Mouse (Mus musculus) CH12.LX (cell line): Measurements from ENCODE around the gene 2700097O09Rik. TPM values are rescaled to one million over a fixed set of nuclear protein-coding genes. Genes with fewer than 3 reads are reported as not detected.
A peak's percentile ranks its signal among the peaks of the same experiment; 100 is the strongest.

ENCODE experiments used
- DNase-seq: peaks from one replicate; pipeline ENCODE4 v3.0.0-alpha.2; 2013; ENCODE audit errors: extremely low read depth
- H3K27ac ChIP-seq: 2 replicates; pipeline ENCODE4 v1.5.1; 2012; ENCODE audit warnings: low read depth, mild to moderate bottlenecking, control low read depth, moderate library complexity; ENCODE audit not compliant: insufficient read depth
- H3K27me3 ChIP-seq: replicated peaks from 2 replicates; pipeline ENCODE3; 2012; ENCODE audit warnings: inconsistent platforms
- H3K36me3 ChIP-seq, 2 experiments: replicated peaks in 1 of 2; 2 replicates each; pipeline versions ENCODE3 to v1.6.1; 2012; ENCODE audit warnings: inconsistent platforms in 1 of 2, low read length in 1 of 2, mild to moderate bottlenecking in 1 of 2, mixed read lengths in 1 of 2, moderate library complexity in 1 of 2; ENCODE audit not compliant: control insufficient read depth in 1 of 2, insufficient read depth in 1 of 2
- H3K4me1 ChIP-seq, 2 experiments: 2 replicates each; pipeline ENCODE4 v1.6.1; 2012; ENCODE audit warnings: inconsistent platforms in 1 of 2, moderate library complexity in 1 of 2; ENCODE audit not compliant: insufficient read depth in 2 of 2, control insufficient read depth in 1 of 2
- H3K4me2 ChIP-seq: 2 replicates; pipeline ENCODE4 v1.6.1; 2012; ENCODE audit warnings: low read depth, mild to moderate bottlenecking, control low read depth; ENCODE audit not compliant: poor library complexity, insufficient read depth, severe bottlenecking
- H3K4me3 ChIP-seq, 3 experiments: fragments of 150-350 bp in 1 of 3; sonication (generic) in 1 of 3; replicated peaks in 1 of 3; 2 replicates each; pipeline versions ENCODE3 to v1.5.1; 2011 to 2012; ENCODE audit warnings: low read depth in 2 of 3, low read length in 2 of 3, mild to moderate bottlenecking in 2 of 3, moderate library complexity in 2 of 3, control low read depth in 1 of 3, improper control_type of control experiment in 1 of 3, inconsistent platforms in 1 of 3, mixed read lengths in 1 of 3; ENCODE audit not compliant: poor library complexity in 1 of 3
- H3K79me2 ChIP-seq: replicated peaks from 2 replicates; pipeline ENCODE4 v1.6.1; 2012; ENCODE audit warnings: mild to moderate bottlenecking, moderate library complexity; ENCODE audit not compliant: control insufficient read depth, poor library complexity, insufficient read depth, severe bottlenecking; ENCODE audit errors: extremely low read depth
- H3K9ac ChIP-seq: 2 replicates; pipeline ENCODE4 v1.6.1; 2012; ENCODE audit warnings: low read depth, mild to moderate bottlenecking, control low read depth, moderate library complexity; ENCODE audit not compliant: insufficient read depth
- H3K9me3 ChIP-seq: replicated peaks from 2 replicates; pipeline ENCODE3; 2012; ENCODE audit warnings: low read length, inconsistent platforms, mixed read lengths
- BHLHE40 ChIP-seq: IDR thresholded peaks from 2 replicates; pipeline ENCODE4 v1.6.1; 2011; ENCODE audit warnings: mild to moderate bottlenecking, low read depth, low read length, improper control_type of control experiment
- CHD1 ChIP-seq: IDR thresholded peaks from 2 replicates; pipeline ENCODE4 v1.6.1; 2012; ENCODE audit warnings: low read depth, low read length, improper control_type of control experiment, inconsistent platforms
- CHD2 ChIP-seq: IDR thresholded peaks from 2 replicates; pipeline ENCODE4 v1.6.1; 2011; ENCODE audit warnings: low read length, improper control_type of control experiment
- CTCF ChIP-seq, 2 experiments: IDR thresholded peaks in 1 of 2; conservative IDR thresholded peaks in 1 of 2; 2 replicates each; pipeline ENCODE4 v1.5.1; 2011 to 2012; ENCODE audit warnings: low read depth in 2 of 2, low read length in 2 of 2, improper control_type of control experiment in 1 of 2, inconsistent platforms in 1 of 2, mild to moderate bottlenecking in 1 of 2, moderate library complexity in 1 of 2
- E2F4 ChIP-seq: IDR thresholded peaks from 2 replicates; pipeline ENCODE4 v1.6.1; 2011; ENCODE audit warnings: low read depth, low read length, improper control_type of control experiment; ENCODE audit not compliant: insufficient replicate concordance
- ELF1 ChIP-seq: IDR thresholded peaks from 2 replicates; pipeline ENCODE4 v1.6.1; 2014; ENCODE audit warnings: low read depth, mild to moderate bottlenecking, inconsistent platforms, low read length, improper control_type of control experiment
- EP300 ChIP-seq: IDR thresholded peaks from 2 replicates; pipeline ENCODE4 v1.6.1; 2011; ENCODE audit warnings: low read length, improper control_type of control experiment
- ETS1 ChIP-seq: conservative IDR thresholded peaks from 2 replicates; pipeline ENCODE4 v1.6.1; 2012; ENCODE audit warnings: low read depth, mild to moderate bottlenecking, inconsistent platforms, low read length, improper control_type of control experiment, moderate library complexity
- GABPA ChIP-seq: IDR thresholded peaks from 2 replicates; pipeline ENCODE4 v1.6.1; 2012; ENCODE audit warnings: low read depth, low read length, improper control_type of control experiment, inconsistent platforms; ENCODE audit not compliant: insufficient replicate concordance
- HCFC1 ChIP-seq: IDR thresholded peaks from 2 replicates; pipeline ENCODE4 v1.6.1; 2012; ENCODE audit warnings: low read depth, mild to moderate bottlenecking, inconsistent platforms, low read length, improper control_type of control experiment
- IRF4 ChIP-seq: IDR thresholded peaks from 2 replicates; pipeline ENCODE4 v1.6.1; 2014; ENCODE audit warnings: low read depth, mild to moderate bottlenecking, inconsistent platforms, low read length, improper control_type of control experiment
- JUN ChIP-seq: IDR thresholded peaks from 2 replicates; pipeline ENCODE4 v1.6.1; 2011; ENCODE audit warnings: low read depth, mild to moderate bottlenecking, low read length, improper control_type of control experiment, moderate library complexity; ENCODE audit not compliant: insufficient read depth
- JUND ChIP-seq: conservative IDR thresholded peaks from 2 replicates; pipeline ENCODE4 v1.6.1; 2011; ENCODE audit warnings: low read depth, low read length, improper control_type of control experiment
- KAT2A ChIP-seq: IDR thresholded peaks from 2 replicates; pipeline ENCODE4 v1.6.1; 2012; ENCODE audit warnings: low read length, improper control_type of control experiment, inconsistent platforms; ENCODE audit not compliant: insufficient replicate concordance
- MAFK ChIP-seq: IDR thresholded peaks from 2 replicates; pipeline ENCODE4 v1.6.1; 2011; ENCODE audit warnings: low read length, improper control_type of control experiment; ENCODE audit not compliant: insufficient replicate concordance
- MAX ChIP-seq: IDR thresholded peaks from 2 replicates; pipeline ENCODE4 v1.6.1; 2011; ENCODE audit warnings: low read length, improper control_type of control experiment
- MEF2A ChIP-seq: IDR thresholded peaks from 2 replicates; pipeline ENCODE4 v1.6.1; 2014; ENCODE audit warnings: low read depth, mild to moderate bottlenecking, inconsistent platforms, low read length, improper control_type of control experiment, borderline replicate concordance
- MXI1 ChIP-seq: IDR thresholded peaks from 2 replicates; pipeline ENCODE4 v1.6.1; 2011; ENCODE audit warnings: mild to moderate bottlenecking, low read depth, low read length, improper control_type of control experiment
- MYC ChIP-seq: IDR thresholded peaks from 2 replicates; pipeline ENCODE4 v1.6.1; 2011; ENCODE audit warnings: low read depth, mild to moderate bottlenecking, improper control_type of control experiment, low read length
- NELFE ChIP-seq: IDR thresholded peaks from 2 replicates; pipeline ENCODE4 v1.6.1; 2011; ENCODE audit warnings: low read depth, low read length, improper control_type of control experiment
- NRF1 ChIP-seq: IDR thresholded peaks from 2 replicates; pipeline ENCODE4 v1.6.1; 2014; ENCODE audit warnings: low read depth, mild to moderate bottlenecking, inconsistent platforms, low read length, improper control_type of control experiment, moderate library complexity
- PAX5 ChIP-seq: IDR thresholded peaks from 2 replicates; pipeline ENCODE4 v1.6.1; 2012; ENCODE audit warnings: low read length, inconsistent platforms, mixed read lengths
- POLR2A ChIP-seq: IDR thresholded peaks from 2 replicates; pipeline ENCODE4 v1.6.1; 2011; ENCODE audit warnings: low read depth, mild to moderate bottlenecking, improper control_type of control experiment, low read length
- RAD21 ChIP-seq: IDR thresholded peaks from 2 replicates; pipeline ENCODE4 v1.6.1; 2011; ENCODE audit warnings: low read depth, mild to moderate bottlenecking, low read length, improper control_type of control experiment, moderate library complexity
- RCOR1 ChIP-seq: conservative IDR thresholded peaks from 2 replicates; pipeline ENCODE4 v1.6.1; 2012; ENCODE audit warnings: low read depth, mild to moderate bottlenecking, inconsistent platforms, low read length, improper control_type of control experiment
- SIN3A ChIP-seq: IDR thresholded peaks from 2 replicates; pipeline ENCODE4 v1.6.1; 2012; ENCODE audit warnings: low read length, improper control_type of control experiment, inconsistent platforms
- SMC3 ChIP-seq: IDR thresholded peaks from 2 replicates; pipeline ENCODE4 v1.6.1; 2011; ENCODE audit warnings: low read depth, low read length, improper control_type of control experiment
- TBP ChIP-seq: conservative IDR thresholded peaks from 2 replicates; pipeline ENCODE4 v1.6.1; 2011; ENCODE audit warnings: low read depth, low read length, improper control_type of control experiment
- TCF12 ChIP-seq: IDR thresholded peaks from 2 replicates; pipeline ENCODE4 v1.6.1; 2014; ENCODE audit warnings: low read depth, mild to moderate bottlenecking, inconsistent platforms, low read length, improper control_type of control experiment
- UBTF ChIP-seq: IDR thresholded peaks from 2 replicates; pipeline ENCODE4 v1.6.1; 2012; ENCODE audit warnings: low read depth, mild to moderate bottlenecking, inconsistent platforms, low read length, improper control_type of control experiment, moderate library complexity
- USF1 ChIP-seq: IDR thresholded peaks from 2 replicates; pipeline ENCODE4 v1.6.1; 2014; ENCODE audit warnings: low read depth, mild to moderate bottlenecking, inconsistent platforms, low read length, improper control_type of control experiment
- ZKSCAN1 ChIP-seq: IDR thresholded peaks from 2 replicates; pipeline ENCODE4 v1.6.1; 2012; ENCODE audit warnings: low read depth, inconsistent platforms, low read length, improper control_type of control experiment, borderline replicate concordance
- ZMIZ1 ChIP-seq: IDR thresholded peaks from 2 replicates; pipeline ENCODE4 v1.6.1; 2012; ENCODE audit warnings: low read depth, mild to moderate bottlenecking, inconsistent platforms, low read length, improper control_type of control experiment
- dilution Hi-C: fragments of 300-500 bp; cut with MboI; formaldehyde crosslinking; loops from 2 replicates; pipeline ENCODE4 v1.14.3; 2020; ENCODE audit warnings: low sequenced_read_pairs; ENCODE audit not compliant: extremely low pct_unique_long_range_greater_than_20kb, extremely low pct_ligation_motif_present
- in situ Hi-C: fragments of 300-500 bp; cut with MboI; formaldehyde crosslinking; loops from 3 replicates; pipeline ENCODE4 v1.14.3; 2019; ENCODE audit warnings: low sequenced_read_pairs, low pct_ligation_motif_present, low pct_unique_long_range_greater_than_20kb, mixed read lengths
- polyA plus RNA-seq: library from polyadenylated mRNA; unstranded; fragments of >175 nt; gene quantifications from 2 replicates; pipeline ENCODE4 v1.2.1, GENCODE M21; 2012; ENCODE audit warnings: low read depth; ENCODE audit not compliant: insufficient read length
- total RNA-seq, 2 experiments: library from RNA; depleted of rRNA; stranded (reverse); fragments of 300-350 nt in 1 of 2; fragments of >200 nt in 1 of 2; gene quantifications; 2 replicates each; pipeline ENCODE4 v1.2.3; 2012 to 2014

2700097O09Rik gene
- total and polyA plus RNA-seq, 3 experiments = 13.7 to 35.9 (median 14.8) TPM

DNA sequence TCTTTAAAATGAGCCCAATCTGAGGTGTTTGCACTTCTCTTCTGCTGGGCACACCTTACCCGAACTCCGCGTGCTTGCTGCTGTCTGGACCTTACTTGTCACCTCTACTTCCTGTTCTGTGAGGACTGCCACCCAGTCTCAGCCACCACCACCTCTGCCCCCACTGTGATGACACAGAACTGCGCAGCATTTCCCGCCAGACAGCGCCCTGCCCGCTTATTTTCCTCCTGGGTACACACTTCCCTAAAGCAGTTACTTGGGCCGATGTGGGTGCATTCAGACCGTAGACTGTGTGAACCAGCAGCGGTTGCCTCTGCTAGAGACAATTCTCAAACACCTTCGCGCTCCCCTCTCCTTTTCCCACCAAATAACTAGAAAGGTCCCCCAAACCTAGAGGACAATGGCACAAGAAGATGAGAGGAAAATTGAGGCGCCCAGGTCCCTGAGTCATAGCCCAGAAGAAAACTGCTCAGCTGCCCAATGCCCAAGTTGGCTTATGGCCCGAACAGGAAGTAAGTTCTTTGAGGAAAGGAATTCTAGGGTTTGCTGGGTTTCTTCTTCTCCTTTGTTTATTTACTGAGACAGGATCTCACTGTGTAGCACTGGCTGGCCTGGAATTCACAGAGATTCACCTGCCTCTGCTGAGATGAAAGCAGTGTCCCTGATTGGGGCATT lies 80.8 kb downstream of the 2700097O09Rik start:
- Histone ChIP-seq H3K4me2 (no peak overlapping the region; the same call in 1 of the 2 replicates), H3K79me2 (no peaks in the 10 kb centered on the region), H3K4me3 (no peak overlapping the region), H3K27me3 (no peaks in the 10 kb centered on the region), H3K36me3 (no peaks in the 10 kb centered on the region), H3K4me1 (peaks cover 10 to 33% of the 10 kb centered on the region in 2 experiments), H3K27ac (no peak overlapping the region), H3K9ac (peak overlapping the region; percentile 27; the same call in 1 of the 2 replicates), H3K9me3 (no peaks in the 10 kb centered on the region)
- no peak for TF ChIP-seq CTCF (conservative IDR thresholded peaks at IDR 0.05 in 1 of 2, IDR thresholded peaks at IDR 0.05 in 1 of 2; ENCODE audit: low read depth in 2 of 2, low read length in 2 of 2)
- TF ChIP-seq RCOR1 = no peak
- peak; percentile 72 for TF ChIP-seq ELF1
- 0 out of 2 replicates have a peak, but pooled peaks have one; percentile 11 for TF ChIP-seq ETS1
- peak; percentile 64 for TF ChIP-seq POLR2A
- TF ChIP-seq E2F4 = peak; percentile 91; the same call in 1 of the 2 replicates
- TF ChIP-seq HCFC1 = peak; percentile 45; the same call in 1 of the 2 replicates
- no peak; the same call in 1 of the 2 replicates for TF ChIP-seq CHD2
- no peak for TF ChIP-seq EP300
- TF ChIP-seq MXI1 = peak; percentile 56; the same call in 1 of the 2 replicates
- no peak for TF ChIP-seq TBP
- TF ChIP-seq NRF1 = peak; percentile 40; the same call in 1 of the 2 replicates
- TF ChIP-seq ZKSCAN1 = no peak
- TF ChIP-seq UBTF = no peak
- TF ChIP-seq MAX = peak; percentile 73
- TF ChIP-seq JUND = no peak
- no peak for TF ChIP-seq MEF2A
- TF ChIP-seq IRF4 = peak; percentile 38; the same call in 1 of the 2 replicates
- no peak for TF ChIP-seq CHD1
- TF ChIP-seq TCF12 = peak; percentile 46; the same call in 1 of the 2 replicates
- TF ChIP-seq GABPA = no peak
- TF ChIP-seq SMC3 = no peak
- TF ChIP-seq SIN3A = peak; percentile 59; the same call in 1 of the 2 replicates
- TF ChIP-seq MYC = peak; percentile 83
- TF ChIP-seq KAT2A = no peak
- 0 out of 2 replicates have a peak, but pooled peaks have one; percentile 35 for TF ChIP-seq NELFE
- TF ChIP-seq MAFK = no peak
- no peak for TF ChIP-seq PAX5
- no peak for TF ChIP-seq USF1
- TF ChIP-seq JUN = no peak; the same call in 1 of the 2 replicates
- TF ChIP-seq ZMIZ1 = no peak
- peak; percentile 17; the same call in 1 of the 2 replicates for TF ChIP-seq BHLHE40
- no peak for TF ChIP-seq RAD21
- dilution Hi-C loops = no loop called here
- DNase-seq = no peak
- in situ Hi-C loops = no loop called here
